Mouse (Mus musculus) kidney, postnatal 0 days (tissue): ENCODE data around the gene Abcc12. TPM values are rescaled to one million over a fixed set of nuclear protein-coding genes. Genes with fewer than 3 reads are reported as not detected.

Experiments
- ATAC-seq: fragments of 200-750 bp; cut with Nextera tagmentation; replicated peaks from 2 replicates; pipeline ENCODE4 v1.8.0; 2017; ENCODE audit warnings: low read depth, moderate number of reproducible peaks, moderate TSS enrichment, moderate library complexity; ENCODE audit not compliant: low FRiP score
- DNase-seq: peaks from one replicate; pipeline ENCODE4 v3.0.0-alpha.2; 2016; ENCODE audit warnings: low spot score
- H3K27ac ChIP-seq: fragments of 300-500 bp; sonication (generic); 2 replicates; pipeline ENCODE4 v1.5.1; 2014; ENCODE audit warnings: mild to moderate bottlenecking
- H3K27me3 ChIP-seq: fragments of 300-500 bp; sonication (generic); 2 replicates; pipeline ENCODE4 v1.6.1; 2014; ENCODE audit warnings: low read length, mixed read lengths; ENCODE audit not compliant: insufficient read depth
- H3K36me3 ChIP-seq: fragments of 300-500 bp; sonication (generic); 2 replicates; pipeline ENCODE4 v1.6.1; 2014; ENCODE audit warnings: low read length, mixed read lengths; ENCODE audit not compliant: insufficient read depth
- H3K4me1 ChIP-seq: fragments of 300-500 bp; sonication (generic); replicated peaks from 2 replicates; pipeline ENCODE4 v1.6.1; 2014; ENCODE audit warnings: antibody characterized with exemption, low read length, mixed read lengths; ENCODE audit not compliant: insufficient read depth
- H3K4me2 ChIP-seq: fragments of 300-500 bp; sonication (generic); 2 replicates; pipeline ENCODE4 v1.6.1; 2014; ENCODE audit warnings: mild to moderate bottlenecking, low read length, moderate library complexity, mixed read lengths
- H3K4me3 ChIP-seq: fragments of 300-500 bp; sonication (generic); replicated peaks from 2 replicates; pipeline ENCODE4 v1.5.1; 2014; ENCODE audit warnings: low read depth, low read length
- H3K9ac ChIP-seq: fragments of 300-500 bp; sonication (generic); 2 replicates; pipeline ENCODE4 v1.6.1; 2014; ENCODE audit warnings: low read depth, low read length
- H3K9me3 ChIP-seq: fragments of 300-500 bp; sonication (generic); replicated peaks from 2 replicates; pipeline ENCODE4 v1.6.1; 2016; ENCODE audit warnings: low read length, inconsistent platforms, mixed read lengths
- CTCF ChIP-seq: IDR thresholded peaks from 2 replicates; pipeline ENCODE4 v1.5.1; 2016; ENCODE audit warnings: antibody characterized with exemption, low read depth, mild to moderate bottlenecking, moderate library complexity
- WGBS: fragments of 180-500 bp; shearing (Covaris S2); extraction: QIAGEN DNeasy Blood & Tissue Kit; methylation state at CpG from one replicate; pipeline ENCODE4 v1.1.7; 2014; 5-methylcytosine and 5-hydroxymethylcytosine counted together
- polyA plus RNA-seq: library from polyadenylated mRNA; unstranded; fragments of >200 nt; fragmentation: Nextera tagmentation; extraction: Ambion mirVana; gene quantifications from 2 replicates; pipeline ENCODE4 v1.2.1, GENCODE M21; 2015

Abcc12 gene
- polyA plus RNA-seq = 0.04 TPM in 1 of 2 replicates, not detected in the other

GRCm38 (mm10) chr8:86580458-86580857, at the start of gene Abcc12:
Gene Abcc12, minus strand, starts transcription at chr8:86580686.
- Histone ChIP-seq H3K9me3 (no peaks in the 10 kb centered on the region), H3K36me3 (no peaks in the 10 kb centered on the region), H3K27me3 (no peaks in the 10 kb centered on the region), H3K4me2 (no peak within 1 kb of the TSS), H3K27ac (no peak within 1 kb of the TSS), H3K4me3 (no peak within 1 kb of the TSS), H3K4me1 (peaks cover 4% of the 10 kb centered on the region; the same call in 1 of the 2 replicates), H3K9ac (no peak within 1 kb of the TSS)
- TF ChIP-seq CTCF = no peak
- DNase-seq = no peak
- ATAC-seq = no peak

- H3K4me1 ChIP-seq = no peaks in the 10 kb centered on the region
- no peak overlapping the region for H3K4me2 ChIP-seq
- no peaks in the 10 kb centered on the region for H3K9me3 ChIP-seq
- peaks cover 9% of the 10 kb centered on the region; the same call in 1 of the 2 replicates for H3K36me3 ChIP-seq
- no peak overlapping the region for H3K27ac ChIP-seq
- H3K9ac ChIP-seq = no peak overlapping the region
- WGBS = 92% methylated on average over 5 of the region's 5 CpGs
- no peak for TF ChIP-seq CTCF
- DNase-seq = no peak
- H3K4me3 ChIP-seq = no peak overlapping the region
- no peaks in the 10 kb centered on the region for H3K27me3 ChIP-seq
- no peak for ATAC-seq
Measured at GRCm38 (mm10) chr8:86630212-86630611, 49.7 kb upstream of the Abcc12 start.

DNA sequence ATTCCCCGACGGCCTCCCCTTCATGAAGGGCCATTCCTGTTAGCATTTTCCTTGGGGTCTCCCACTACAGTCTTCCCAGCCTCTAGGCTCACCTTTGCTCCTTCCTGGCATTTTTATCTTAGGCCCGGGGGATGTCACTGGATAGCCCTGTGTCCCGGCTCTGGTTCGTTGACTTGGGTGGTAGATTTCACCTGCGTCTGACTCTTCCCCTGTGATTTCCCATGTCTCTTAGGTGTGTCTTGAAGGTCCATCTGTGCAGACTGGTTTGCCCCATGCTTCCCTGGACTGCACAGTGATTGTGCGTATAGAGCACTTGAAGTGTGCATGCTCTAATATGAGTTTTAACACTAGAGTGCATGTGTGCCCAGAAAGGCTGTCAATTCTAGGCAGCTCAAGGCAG, 44.4 kb upstream of the Abcc12 start:
- H3K9ac ChIP-seq = peak overlapping the region; percentile 50; the same call in 1 of the 2 replicates
- H3K4me3 ChIP-seq = peak overlapping the region; percentile 85
- H3K9me3 ChIP-seq = no peaks in the 10 kb centered on the region
- 18% methylated on average over 7 of the region's 7 CpGs for WGBS
- H3K27me3 ChIP-seq = no peaks in the 10 kb centered on the region
- peak overlapping the region; percentile 54; the same call in 1 of the 2 replicates for H3K27ac ChIP-seq
- no peaks in the 10 kb centered on the region for H3K36me3 ChIP-seq
- DNase-seq (no peak), ATAC-seq (no peak)
- H3K4me2 ChIP-seq = peak overlapping the region; percentile 89
- H3K4me1 ChIP-seq = peaks cover 4% of the 10 kb centered on the region; the same call in 1 of the 2 replicates
- no peak for TF ChIP-seq CTCF

GRCm38 (mm10) chr8:86623911-86624731, 43.6 kb upstream of the Abcc12 start, which contains the start of gene Lonp2:
Gene Lonp2, plus strand, starts transcription at chr8:86624043.
- Histone ChIP-seq H3K27ac (peak within 1 kb of the TSS; percentile 85), H3K4me2 (peak within 1 kb of the TSS; percentile 89), H3K9ac (peak within 1 kb of the TSS; percentile 84), H3K36me3 (no peaks in the 10 kb centered on the region), H3K27me3 (no peaks in the 10 kb centered on the region), H3K4me3 (peak within 1 kb of the TSS; percentile 85), H3K4me1 (peaks cover 4% of the 10 kb centered on the region; the same call in 1 of the 2 replicates), H3K9me3 (no peaks in the 10 kb centered on the region)
- ATAC-seq (peak; percentile 99), DNase-seq (peak; percentile 99)
- TF ChIP-seq CTCF = no peak
- WGBS = under 1% methylated on average over 62 of the region's 62 CpGs

GRCm38 (mm10) chr8:86623551-86623910, 43.0 kb upstream of the Abcc12 start:
- under 1% methylated on average over 14 of the region's 14 CpGs for WGBS
- Histone ChIP-seq H3K36me3 (no peaks in the 10 kb centered on the region), H3K4me2 (peak overlapping the region; percentile 89), H3K4me1 (peaks cover 4% of the 10 kb centered on the region; the same call in 1 of the 2 replicates), H3K27me3 (no peaks in the 10 kb centered on the region), H3K4me3 (peak overlapping the region; percentile 85), H3K9me3 (no peaks in the 10 kb centered on the region), H3K27ac (peak overlapping the region; percentile 50; the same call in 1 of the 2 replicates), H3K9ac (peak overlapping the region; percentile 61)
- DNase-seq (no peak), ATAC-seq (peak; percentile 75)
- TF ChIP-seq CTCF = no peak

- no peak overlapping the region for H3K4me2 ChIP-seq
- no peaks in the 10 kb centered on the region for H3K27me3 ChIP-seq
- no peaks in the 10 kb centered on the region for H3K36me3 ChIP-seq
- ATAC-seq (no peak), DNase-seq (no peak)
- H3K9ac ChIP-seq = no peak overlapping the region
- no peak overlapping the region for H3K27ac ChIP-seq
- no peaks in the 10 kb centered on the region for H3K9me3 ChIP-seq
- TF ChIP-seq CTCF = no peak
- no peaks in the 10 kb centered on the region for H3K4me1 ChIP-seq
- H3K4me3 ChIP-seq = no peak overlapping the region
- 82% methylated on average over 7 of the region's 7 CpGs for WGBS
Measured at GRCm38 (mm10) chr8:86617759-86618387, 37.4 kb upstream of the Abcc12 start.
